Mouse (Mus musculus) fibroblast of lung, adult 2 months (primary cell): ENCODE data around the gene Extl2.
A peak's percentile ranks its signal among the peaks of the same experiment; 100 is the strongest.

Source experiments
- DNase-seq: peaks from one replicate; pipeline ENCODE4 v3.0.0-alpha.2; 2011; ENCODE audit warnings: low read depth

Extl2 gene

DNA sequence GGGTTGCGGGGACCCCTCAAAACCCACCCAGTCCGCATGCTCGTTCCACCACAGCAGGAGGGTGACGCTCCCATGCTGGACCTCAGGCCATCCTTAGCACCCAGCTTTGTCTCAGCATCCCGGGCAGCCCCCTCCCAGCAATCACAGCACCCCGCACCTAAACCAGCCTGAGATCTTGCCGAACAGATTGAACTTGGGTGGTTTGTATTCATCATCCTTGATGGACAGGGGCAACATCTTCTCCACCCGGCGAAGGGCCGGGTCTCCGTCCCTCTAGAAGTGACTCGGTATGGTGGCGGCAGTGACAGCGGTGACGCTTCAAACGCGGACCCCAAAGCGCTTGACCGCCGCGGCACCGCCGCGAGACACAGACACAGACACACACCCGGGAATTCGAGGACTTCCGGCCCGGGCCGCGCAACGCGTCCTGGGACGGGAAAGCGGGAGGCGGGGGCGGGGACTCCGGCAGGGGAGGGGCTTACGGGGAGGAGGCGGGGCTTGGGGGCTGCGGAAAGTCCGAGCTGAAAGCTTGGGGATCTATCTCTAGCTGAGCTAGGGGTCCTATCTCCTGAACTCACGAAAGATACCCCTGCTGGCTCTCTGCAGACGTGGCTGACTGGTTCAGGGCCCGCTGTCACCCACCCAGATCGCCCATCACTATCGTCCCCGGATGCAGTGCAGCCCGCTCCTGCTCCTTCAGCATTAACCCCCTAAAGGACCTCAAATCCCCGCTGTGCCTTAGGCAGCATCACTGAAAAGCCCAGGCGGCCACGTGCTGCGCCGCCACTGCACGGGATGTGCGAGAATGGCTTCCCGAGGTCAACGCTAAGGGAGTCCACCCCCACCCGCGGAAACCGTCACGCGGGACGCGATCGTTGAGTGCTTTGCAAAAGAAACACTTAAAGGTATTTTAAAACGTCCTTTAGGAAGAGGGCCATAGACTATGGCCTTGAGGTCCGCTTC, at the start of gene Extl2, which contains the start of gene Slc30a7:
TSS of gene Extl2 (plus strand) at position 485 of the 963 bp plus-strand sequence.
TSS of gene Slc30a7 (minus strand) at position 429 of the 963 bp plus-strand sequence.
- DNase-seq, result peak; percentile 39

DNA sequence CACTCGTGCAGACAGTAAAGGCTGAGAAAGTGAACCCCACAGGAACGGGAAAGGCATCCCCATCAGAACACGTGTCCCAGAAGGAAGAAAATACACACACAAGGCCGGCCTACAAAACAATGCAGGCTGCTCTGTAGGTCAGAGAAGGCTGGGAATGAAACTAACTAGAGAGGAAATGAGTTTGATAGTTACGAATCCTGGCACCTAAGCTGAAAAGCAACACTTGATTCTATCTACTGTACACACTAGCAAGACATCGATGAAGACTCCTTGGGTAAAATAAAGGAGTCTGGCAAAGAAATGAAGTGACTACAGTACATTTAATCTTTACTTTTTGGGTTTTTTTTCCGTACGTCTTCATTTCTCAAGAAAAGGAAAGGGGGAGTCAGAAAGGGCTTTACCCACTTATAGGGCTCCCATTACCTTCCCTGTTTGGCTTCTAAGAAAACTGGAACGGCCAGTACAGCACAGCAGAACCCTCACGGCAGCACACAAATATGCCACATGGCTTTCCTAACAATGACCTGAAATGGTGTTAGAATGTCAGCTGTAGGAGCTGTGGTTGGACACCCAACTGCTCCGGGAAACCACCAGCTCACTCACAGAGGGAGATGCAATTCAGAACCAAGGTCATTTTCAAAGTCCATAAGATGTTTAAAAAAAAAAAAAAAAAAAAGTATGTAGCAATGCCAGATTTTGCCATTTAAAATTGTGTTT, 45.8 kb upstream of the Extl2 start:
- DNase-seq, result peak; percentile 35

DNA sequence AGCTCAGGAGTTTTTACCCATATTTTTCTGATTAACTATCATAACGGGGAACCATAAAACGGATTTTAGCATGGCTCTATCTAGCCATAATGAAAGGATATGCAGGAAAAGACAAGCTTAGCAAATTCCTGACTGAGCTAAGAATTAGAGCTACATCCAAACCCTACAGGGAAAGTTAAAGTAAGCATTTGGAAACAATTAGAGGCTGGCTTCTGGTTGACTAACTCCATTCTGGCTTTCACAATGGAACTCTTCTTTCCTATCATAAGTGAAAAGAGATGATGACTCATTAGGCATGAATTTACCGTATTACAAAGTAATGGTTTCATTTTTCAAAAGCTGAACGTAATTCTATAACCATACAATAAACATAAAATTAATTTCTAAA, 45.2 kb upstream of the Extl2 start:
- DNase-seq, result peak; percentile 47

DNA sequence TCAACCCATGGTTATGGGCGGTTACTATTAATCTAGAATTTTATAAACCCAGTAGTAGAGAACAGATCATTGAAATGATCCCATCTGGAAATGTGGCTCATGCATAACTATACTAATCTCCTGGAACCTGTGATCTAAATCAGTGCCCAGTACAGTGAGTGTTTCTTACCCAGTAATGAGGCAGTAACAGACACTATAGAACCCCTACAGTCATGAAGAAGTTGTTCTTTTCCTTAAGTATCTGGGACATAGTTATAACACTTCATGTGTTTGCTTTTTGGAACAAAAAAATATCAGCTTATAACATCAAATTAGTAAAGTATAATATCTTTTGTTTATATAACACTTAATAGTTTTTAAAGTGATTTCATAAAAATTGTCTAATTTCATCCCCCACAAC, 43.7 kb upstream of the Extl2 start:
- no peak for DNase-seq

DNA sequence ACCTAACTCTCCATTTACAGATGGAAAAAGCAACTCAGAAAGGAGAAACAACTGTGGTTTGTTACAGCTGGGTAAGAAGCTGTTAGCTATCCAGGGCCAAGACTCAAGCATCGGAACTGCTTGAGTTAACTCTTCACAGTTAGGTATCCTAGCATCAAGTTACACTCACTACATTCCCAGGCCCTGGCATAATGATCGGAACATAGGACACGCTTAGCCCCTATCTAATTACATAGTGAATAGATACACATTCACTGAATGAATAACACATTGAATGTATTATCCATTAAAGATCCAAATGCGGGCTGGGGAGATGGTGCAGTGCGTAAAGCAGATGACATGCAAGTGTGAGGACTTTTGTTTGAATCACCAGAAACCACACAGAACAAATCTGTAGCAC, 43.2 kb upstream of the Extl2 start:
- no peak for DNase-seq

DNA sequence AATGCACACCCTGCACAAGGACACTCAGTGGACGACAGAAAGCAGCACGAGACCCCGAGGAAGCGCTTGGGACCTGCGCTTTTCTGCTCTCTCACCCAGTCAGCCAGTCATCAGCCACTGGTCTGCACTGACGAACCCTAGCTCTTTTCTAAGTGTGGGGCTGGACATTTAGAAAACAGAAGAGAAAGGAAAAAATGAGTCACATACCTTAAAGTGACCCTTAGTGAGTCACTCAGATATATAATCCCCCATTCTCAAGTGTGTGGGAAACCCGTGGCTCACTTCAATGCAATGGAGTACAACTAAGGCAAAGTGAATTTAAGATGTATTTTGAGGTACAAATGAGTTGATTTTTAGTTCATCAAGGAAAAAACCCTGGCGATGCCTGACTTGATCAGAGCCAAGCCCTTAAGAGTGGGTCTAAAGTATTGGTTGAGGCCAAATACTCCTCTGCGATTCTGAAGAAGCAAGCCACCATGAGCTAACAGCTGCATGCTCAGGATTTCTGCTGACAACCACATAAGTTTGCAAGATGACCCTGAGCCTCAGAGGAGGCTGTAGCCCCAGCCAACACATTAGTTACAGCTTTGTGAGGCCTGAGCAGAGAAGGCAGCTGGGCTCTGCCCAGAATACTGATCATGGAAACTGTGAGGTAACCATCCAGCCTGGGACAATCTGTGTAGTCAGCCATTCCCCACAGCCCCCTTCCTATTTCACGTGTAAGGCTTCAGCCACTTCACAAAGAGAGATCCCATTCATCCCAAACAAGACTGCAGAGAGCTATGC, 38.3 kb upstream of the Extl2 start:
- peak; percentile 56 for DNase-seq

DNA sequence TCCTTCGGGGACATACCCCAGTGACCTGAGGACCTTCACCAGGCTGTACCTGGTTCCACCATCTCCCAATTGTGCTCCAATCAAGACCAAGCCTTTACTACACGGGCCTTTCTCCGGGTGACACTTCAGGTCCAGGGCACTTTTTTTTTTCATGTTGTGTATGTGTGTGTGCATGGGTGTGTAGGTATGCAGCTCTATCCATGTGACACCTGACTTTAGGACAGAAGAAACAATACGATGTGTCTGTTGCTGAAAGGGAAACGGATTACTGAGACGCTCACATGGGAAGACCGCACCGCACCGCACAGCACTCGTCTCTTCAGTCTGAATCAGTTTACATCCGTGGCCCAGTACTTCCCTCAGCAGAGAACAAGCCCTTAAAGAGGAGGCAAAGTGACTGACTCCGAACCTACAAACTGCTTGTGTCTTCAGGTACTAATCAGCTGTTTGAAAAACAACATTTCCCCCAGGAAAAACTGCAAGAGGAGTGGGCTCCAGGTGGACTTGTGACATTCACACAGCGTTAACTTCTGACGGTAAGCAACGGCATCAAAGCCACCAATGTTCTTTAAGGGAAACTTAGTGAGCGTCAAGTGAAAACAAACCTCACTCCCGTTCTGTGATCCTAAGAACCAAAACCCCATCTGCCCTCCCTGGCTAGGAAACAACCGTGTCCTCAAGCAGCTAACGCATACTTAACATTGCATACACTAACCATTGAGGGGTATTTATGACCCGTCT, 36.0 kb upstream of the Extl2 start:
- DNase-seq, result no peak

DNA sequence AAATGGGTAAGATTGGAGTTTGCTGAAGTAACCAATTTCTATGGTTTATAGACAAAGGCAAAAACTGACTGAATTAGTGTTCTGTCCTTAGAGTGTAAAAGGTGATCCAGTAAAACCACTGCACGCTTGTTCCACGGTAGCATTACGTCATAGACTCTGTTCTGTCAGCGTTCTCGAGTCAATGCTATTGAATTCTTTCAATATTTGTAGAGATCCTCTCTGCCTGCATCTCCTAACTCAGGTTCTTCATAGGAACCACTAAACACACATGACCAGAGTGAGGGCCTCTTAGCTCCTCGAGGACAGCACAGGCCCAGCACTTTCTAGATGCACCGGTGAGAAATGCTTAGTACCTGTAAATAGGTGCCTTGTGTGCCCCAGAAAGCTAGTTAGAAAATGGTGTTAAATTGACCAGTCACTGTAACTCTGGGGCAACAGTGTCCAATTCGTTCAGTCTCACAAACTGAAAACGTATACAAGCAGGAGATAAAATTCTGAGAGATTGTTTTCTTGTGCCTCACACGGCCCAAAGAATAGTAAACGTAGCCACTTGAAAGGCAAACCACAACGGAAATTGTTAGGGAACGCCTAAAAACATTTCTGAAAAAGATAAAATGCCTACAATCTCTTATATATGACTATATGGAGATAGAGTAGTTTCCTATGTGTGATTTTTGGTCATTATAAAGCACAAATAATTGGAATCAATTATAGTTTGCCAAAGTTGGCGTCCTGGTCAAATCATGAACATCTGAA, 35.2 kb upstream of the Extl2 start:
- DNase-seq, result no peak

DNA sequence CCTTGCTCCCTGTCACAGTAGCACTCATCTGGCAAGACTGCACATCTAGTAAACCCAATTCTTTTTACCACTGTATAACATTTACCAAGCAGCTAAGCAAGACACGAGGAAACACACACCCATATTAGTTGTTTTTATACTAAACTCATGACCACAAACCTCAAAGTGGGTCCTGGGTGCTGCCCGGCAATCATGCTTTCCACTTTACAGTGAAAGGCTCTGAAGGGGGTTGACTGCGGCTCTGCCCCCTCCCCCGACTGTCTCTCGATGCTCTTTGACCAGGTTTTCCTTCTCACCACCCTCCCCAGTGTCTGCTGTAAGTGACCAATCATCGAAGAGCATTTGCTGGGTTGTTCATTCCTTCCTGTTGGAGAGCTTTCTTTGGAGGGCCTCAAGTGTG, 33.0 kb upstream of the Extl2 start:
- no peak for DNase-seq

DNA sequence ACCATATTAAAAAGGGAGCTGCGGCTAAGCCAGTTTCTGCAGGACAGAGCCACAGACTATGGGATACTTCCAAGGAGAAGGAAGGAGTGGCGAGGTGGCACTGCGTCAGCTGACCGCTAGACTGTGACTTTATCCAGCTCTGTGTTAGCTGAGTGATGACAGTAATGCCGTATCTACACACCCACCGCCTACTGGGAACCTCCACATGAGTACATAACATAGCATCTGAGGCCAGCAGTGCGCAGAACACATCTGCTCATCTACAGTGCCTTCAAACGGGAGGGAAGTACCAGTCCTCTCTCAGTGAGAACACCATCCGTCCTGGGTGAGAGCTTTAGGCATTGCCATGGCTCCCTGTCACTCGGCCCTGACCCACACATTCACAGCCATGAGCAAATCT, 32.3 kb upstream of the Extl2 start:
- no peak for DNase-seq

DNA sequence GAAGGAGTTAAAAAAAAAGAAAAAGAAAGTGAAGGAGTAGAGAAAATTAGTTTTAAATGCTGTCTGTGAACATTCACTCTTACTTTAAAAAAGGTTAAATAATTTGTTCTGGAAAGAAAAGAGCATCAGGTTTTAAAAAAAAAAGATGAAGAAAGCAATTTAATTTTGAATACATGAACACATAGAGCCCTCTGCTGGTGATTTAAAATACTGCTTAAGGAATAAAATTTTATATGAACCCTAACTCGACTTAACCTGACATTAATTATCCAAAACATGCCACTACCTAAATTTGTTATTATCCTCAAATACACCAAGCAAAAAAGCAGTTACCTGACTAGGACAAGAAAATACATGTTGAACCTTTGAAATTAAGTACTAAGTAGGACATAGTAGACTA, 28.3 kb upstream of the Extl2 start:
- DNase-seq, result no peak

DNA sequence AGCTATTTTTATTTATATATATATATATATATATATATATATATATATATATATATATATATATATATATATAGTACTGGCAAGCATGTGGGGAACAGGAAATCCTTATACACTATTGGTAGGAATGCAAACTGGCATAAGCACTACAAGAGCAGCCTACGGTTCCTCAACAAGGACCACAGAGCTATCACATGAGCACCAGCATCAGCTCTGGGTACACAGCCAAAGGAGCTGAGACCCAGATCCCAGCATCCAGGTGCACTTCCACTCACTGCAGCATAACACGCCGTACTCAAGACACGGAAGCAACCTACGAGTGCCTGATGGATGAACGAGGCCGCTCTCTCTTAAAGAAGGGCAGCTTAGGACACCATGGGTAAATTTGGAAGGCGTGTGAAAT, 24.0 kb upstream of the Extl2 start:
- no peak for DNase-seq

DNA sequence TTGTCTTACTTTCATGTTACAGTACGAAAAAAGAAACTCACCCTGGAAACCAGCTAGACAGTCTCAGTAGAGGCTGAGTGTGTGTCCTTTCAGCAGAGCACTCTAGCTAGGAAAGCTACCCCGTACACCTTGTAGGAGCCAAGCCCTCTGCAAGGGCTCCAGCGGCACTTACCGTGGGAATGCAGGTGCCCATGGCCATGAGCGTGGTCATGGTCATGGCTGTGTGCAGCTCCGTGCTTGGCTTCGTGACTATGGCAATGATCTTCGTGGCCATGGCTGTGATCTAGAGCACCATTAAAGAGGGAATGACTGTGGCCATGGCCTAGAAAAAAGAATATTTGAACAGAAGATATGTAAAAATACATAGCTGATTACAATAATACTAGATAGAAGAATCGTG, 22.6 kb upstream of the Extl2 start:
- no peak for DNase-seq

DNA sequence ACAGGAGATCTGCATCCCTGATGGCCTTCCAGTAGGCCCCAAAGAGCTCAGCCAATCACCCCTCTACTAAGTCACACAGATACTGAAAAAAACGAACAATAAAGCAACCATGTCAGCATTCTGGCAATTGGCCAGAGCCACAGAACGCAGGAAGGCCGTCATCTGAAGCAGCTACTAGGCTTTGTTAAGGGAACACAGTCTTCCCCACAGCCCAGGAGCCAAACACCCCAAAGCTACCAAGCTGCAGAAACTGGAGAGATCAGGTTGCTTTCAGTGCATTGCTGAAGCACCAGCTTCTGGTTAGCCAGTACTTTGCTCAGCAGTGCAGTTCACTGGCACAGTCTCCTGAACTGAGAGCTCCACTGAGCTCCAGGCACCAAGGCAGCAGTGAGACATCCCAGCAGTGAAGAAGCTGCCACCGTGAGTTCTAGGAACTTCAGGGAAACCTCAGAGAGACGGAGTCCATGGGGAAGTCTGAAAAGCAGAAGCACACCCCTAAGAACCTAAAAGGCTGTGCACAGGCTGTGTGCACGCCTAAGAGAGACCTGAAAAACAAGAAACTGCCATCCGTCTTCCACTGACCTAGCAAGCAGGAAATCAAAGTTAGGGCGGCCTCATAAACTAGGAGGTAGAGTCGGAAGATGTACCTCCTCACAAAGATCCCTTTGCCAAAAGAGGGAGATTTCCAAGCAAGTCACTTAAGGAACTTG, 21.9 kb upstream of the Extl2 start:
- no peak for DNase-seq

DNA sequence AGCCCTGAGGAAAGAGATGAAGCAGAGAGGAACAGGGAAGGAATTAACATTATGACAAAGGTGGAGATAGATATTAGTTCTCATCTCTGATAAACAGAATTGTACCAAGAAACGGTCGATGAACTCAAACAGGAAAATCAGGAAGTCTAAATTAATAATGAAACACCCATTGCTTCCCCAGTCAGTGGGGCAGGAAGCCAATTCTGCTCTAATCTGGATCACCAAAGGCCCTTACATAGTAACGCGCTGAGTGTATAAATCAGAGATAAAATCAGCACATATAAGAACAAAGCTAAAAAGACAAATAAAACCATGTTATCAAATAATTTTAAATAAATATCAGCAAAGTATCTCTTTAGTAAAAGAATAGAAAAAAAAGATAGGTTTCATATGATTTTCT, 15.2 kb upstream of the Extl2 start:
- no peak for DNase-seq

DNA sequence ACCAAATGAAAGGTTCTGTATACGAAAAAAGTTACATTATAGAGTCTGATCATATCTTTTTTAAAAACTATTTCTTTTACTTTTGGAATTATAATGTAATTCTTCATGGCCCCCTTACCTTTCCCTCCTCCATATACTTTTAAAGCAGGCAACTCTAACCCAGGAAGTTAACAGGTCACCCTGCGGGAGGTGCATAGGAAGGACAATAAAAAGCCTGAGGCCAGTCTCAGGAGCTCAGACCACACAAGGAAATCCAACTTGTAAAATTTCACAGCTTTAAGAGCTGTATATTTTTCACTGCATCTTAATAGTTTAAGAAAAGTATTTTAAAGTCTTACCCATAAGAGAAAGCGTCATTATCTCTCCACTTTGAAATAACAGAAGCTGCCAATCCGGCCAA, 14.7 kb upstream of the Extl2 start:
- DNase-seq, result no peak

DNA sequence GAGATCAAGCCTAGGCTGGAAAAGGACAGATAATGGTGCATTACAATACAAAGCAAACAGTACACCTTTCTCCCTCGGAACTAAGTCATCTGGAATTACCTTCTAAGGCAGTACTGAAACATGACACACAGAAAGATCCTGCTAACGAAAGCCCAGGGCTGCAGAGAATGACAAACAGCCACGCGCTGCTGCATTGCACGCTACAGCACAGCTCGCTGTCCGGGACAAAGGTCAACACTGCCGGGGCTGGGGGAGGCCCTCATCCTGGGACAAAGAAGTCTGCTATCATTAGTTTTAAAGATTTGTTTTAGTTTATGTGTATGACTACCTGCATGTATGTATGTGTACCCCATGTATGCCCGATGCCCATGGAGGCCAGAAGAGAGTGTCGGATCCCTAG, 14.2 kb upstream of the Extl2 start:
- no peak for DNase-seq

DNA sequence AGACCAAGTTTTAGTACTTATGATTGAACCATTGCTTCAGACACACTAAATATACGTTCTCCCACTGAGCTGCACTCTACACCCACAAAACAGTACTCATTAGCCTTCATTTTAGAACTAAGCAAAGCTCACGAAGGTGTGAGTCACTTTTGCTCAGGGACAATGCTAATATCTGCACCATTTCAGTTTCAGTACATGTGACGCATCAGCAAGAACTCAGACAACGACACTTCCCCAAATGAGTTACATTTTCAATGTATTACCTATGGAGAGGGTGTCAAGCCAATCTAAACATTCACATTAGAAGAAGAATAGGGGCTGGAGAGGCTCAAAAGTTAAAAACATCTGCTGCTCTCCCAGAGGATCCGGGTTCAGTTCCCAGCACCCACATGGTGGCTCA, 10.3 kb upstream of the Extl2 start:
- DNase-seq, result no peak

DNA sequence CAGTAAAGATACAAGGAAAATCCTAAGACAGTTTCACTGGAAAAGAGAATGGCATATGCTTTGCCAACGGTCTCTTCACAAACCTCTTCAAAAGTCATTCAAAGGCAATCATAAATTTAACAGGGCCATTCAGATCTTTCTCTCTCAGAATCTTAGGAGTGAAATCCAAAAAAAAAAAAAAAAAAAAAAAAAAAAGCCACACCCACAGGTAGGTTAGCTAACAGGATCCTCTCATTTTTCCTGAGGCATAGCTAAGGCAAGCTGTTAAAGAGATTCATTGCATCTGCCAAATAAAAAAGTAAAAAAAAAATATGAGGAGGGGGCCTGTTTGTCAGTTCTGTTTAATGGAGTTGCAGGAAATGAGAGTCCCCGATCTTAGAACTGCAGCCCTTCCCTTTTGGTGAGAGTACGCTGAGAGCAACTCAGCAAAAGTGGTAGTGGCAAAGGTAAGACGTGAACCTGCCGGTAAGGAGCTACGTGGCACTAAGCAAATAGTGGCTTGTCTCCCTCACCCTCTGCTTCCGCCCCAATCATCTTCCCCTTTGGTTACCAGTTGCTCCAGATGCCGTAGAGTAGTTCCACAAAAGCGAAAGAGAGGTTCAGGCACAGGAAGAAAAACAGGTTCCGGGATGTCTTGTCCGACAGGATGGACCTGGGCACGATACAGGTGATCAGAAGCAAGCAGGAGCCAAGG, 831 bp upstream of the Extl2 start:
- DNase-seq, result no peak

DNA sequence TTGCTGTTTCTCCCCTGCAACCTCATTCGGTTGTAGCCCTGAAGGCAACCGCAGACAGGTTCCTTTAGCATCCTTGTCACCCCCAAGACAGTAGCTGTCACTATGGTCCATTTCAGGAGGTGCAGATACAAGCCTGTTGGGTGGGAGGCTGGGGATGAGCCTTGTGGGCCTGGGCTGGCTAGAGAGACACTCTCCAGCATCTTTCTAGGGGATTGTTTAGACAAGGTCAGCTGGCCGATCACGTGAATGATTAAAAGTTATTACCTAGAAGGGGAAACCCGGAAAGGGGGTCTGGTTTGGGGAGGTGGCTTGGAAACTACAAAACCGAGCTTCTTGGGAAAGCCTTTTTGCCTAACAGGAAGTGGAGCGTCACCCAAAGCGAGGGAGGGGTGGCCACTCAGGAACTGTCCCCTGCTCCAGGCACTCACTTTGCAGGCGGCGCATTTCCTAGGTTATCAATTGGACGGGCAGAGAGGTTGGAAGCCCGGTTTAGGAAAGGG, 729 bp downstream of the Extl2 start:
- peak; percentile 43 for DNase-seq
